Mouse (Mus musculus) forebrain, postnatal 0 days (tissue): Measurements from ENCODE around the gene Dtx2. TPM values are rescaled to one million over a fixed set of nuclear protein-coding genes. Genes with fewer than 3 reads are reported as not detected.

Source experiments
- ATAC-seq: fragments of 200-750 bp; cut with Nextera tagmentation; 2 replicates; pipeline ENCODE4 v1.8.0; 2017; ENCODE audit warnings: mild to moderate bottlenecking, moderate library complexity
- DNase-seq: peaks from one replicate; pipeline ENCODE4 v3.0.0-alpha.2; 2015
- H3K27ac ChIP-seq: fragments of 300-500 bp; sonication (generic); 2 replicates; pipeline ENCODE4 v1.5.1; 2014; ENCODE audit warnings: low read depth, mild to moderate bottlenecking, antibody characterized with exemption, low read length, moderate library complexity, mixed read lengths
- H3K27me3 ChIP-seq: fragments of 300-500 bp; sonication (generic); 2 replicates; pipeline ENCODE4 v1.6.1; 2014; ENCODE audit warnings: mild to moderate bottlenecking, low read length, mixed read lengths; ENCODE audit not compliant: insufficient read depth
- H3K36me3 ChIP-seq: fragments of 300-500 bp; sonication (generic); 2 replicates; pipeline ENCODE4 v1.6.1; 2014; ENCODE audit warnings: mild to moderate bottlenecking, moderate library complexity; ENCODE audit not compliant: insufficient read depth
- H3K4me1 ChIP-seq: fragments of 300-500 bp; sonication (generic); 2 replicates; pipeline ENCODE4 v1.6.1; 2014; ENCODE audit warnings: antibody characterized with exemption; ENCODE audit not compliant: insufficient read depth
- H3K4me2 ChIP-seq: fragments of 300-500 bp; sonication (generic); 2 replicates; pipeline ENCODE4 v1.6.1; 2014; ENCODE audit warnings: low read depth, mild to moderate bottlenecking, moderate library complexity
- H3K4me3 ChIP-seq: fragments of 300-500 bp; sonication (generic); 2 replicates; pipeline ENCODE4 v1.5.1; 2014; ENCODE audit warnings: low read depth, low read length, mixed read lengths
- H3K9ac ChIP-seq: fragments of 300-500 bp; sonication (generic); 2 replicates; pipeline ENCODE4 v1.6.1; 2014; ENCODE audit warnings: mild to moderate bottlenecking
- H3K9me3 ChIP-seq: fragments of 300-500 bp; sonication (generic); 2 replicates; pipeline ENCODE4 v1.6.1; 2016; ENCODE audit warnings: low read length
- CTCF ChIP-seq: sonication (generic); IDR thresholded peaks from 2 replicates; pipeline ENCODE4 v1.5.1; 2016; ENCODE audit warnings: antibody characterized with exemption, control low read depth, low read depth
- WGBS: fragments of 180-500 bp; shearing (Covaris S2); extraction: QIAGEN DNeasy Blood & Tissue Kit; methylation state at CpG from one replicate; pipeline ENCODE4 v1.1.7; 2014; 5-methylcytosine and 5-hydroxymethylcytosine counted together
- polyA plus RNA-seq: library from polyadenylated mRNA; unstranded; fragments of >200 nt; fragmentation: Nextera tagmentation; extraction: Ambion mirVana; gene quantifications from 2 replicates; pipeline ENCODE4 v1.2.1, GENCODE M21; 2015
- total RNA-seq: library from RNA; depleted of rRNA; stranded (reverse); fragments of >200 nt; gene quantifications from 2 replicates; pipeline ENCODE4 v1.2.3, GENCODE M21; 2014

The Dtx2 gene
- total and polyA plus RNA-seq, 2 experiments from 2014 or later: 17.6 to 25.3 TPM

- H3K36me3 ChIP-seq: peaks cover 29% of the 10 kb centered on the region
- TF ChIP-seq CTCF: no peak
- H3K27me3 ChIP-seq: no peaks in the 10 kb centered on the region
- DNase-seq (no peak), ATAC-seq (no peak)
- WGBS: 45% methylated on average over 1 of the region's 1 CpGs
- no peak overlapping the region for H3K9ac ChIP-seq
- H3K4me2 ChIP-seq: no peak overlapping the region
- H3K4me3 ChIP-seq: no peak overlapping the region
- H3K27ac ChIP-seq: no peak overlapping the region
- no peaks in the 10 kb centered on the region for H3K9me3 ChIP-seq
- H3K4me1 ChIP-seq: no peaks in the 10 kb centered on the region
Observed at GRCm38 (mm10) chr5:136019907-136020306, 25.3 kb downstream of the Dtx2 start.

GRCm38 (mm10) chr5:136025712-136026111 is 31.1 kb downstream of the Dtx2 start:
- Histone ChIP-seq H3K4me2 (no peak overlapping the region), H3K9me3 (no peaks in the 10 kb centered on the region), H3K4me1 (no peaks in the 10 kb centered on the region), H3K27ac (no peak overlapping the region), H3K4me3 (no peak overlapping the region), H3K36me3 (peaks cover 51% of the 10 kb centered on the region), H3K27me3 (no peaks in the 10 kb centered on the region), H3K9ac (no peak overlapping the region)
- DNase-seq (no peak), ATAC-seq (no peak)
- WGBS: 82% methylated on average over 3 of the region's 3 CpGs
- no peak for TF ChIP-seq CTCF

- WGBS: 83% methylated on average over 9 of the region's 9 CpGs
- Histone ChIP-seq H3K36me3 (peaks cover 55% of the 10 kb centered on the region), H3K9me3 (no peaks in the 10 kb centered on the region), H3K4me2 (no peak overlapping the region), H3K4me1 (no peaks in the 10 kb centered on the region), H3K27me3 (no peaks in the 10 kb centered on the region), H3K9ac (no peak overlapping the region), H3K4me3 (no peak overlapping the region), H3K27ac (no peak overlapping the region)
- DNase-seq (no peak), ATAC-seq (no peak)
- no peak for TF ChIP-seq CTCF
Observed at GRCm38 (mm10) chr5:136026859-136027258, 32.3 kb downstream of the Dtx2 start.

GRCm38 (mm10) chr5:136027612-136028311 is 33.2 kb downstream of the Dtx2 start:
- 71% methylated on average over 11 of the region's 11 CpGs for WGBS
- no peak for TF ChIP-seq CTCF
- ATAC-seq: no peak

GRCm38 (mm10) chr5:136034868-136035267 is 40.3 kb downstream of the Dtx2 start:
- ATAC-seq: no peak

More at GRCm38 (mm10) chr5:136027612-136028311, 33.2 kb downstream of the Dtx2 start:
- DNase-seq: no peak
- Histone ChIP-seq H3K36me3 (peaks cover 64% of the 10 kb centered on the region), H3K27me3 (no peaks in the 10 kb centered on the region), H3K27ac (no peak overlapping the region), H3K4me1 (no peaks in the 10 kb centered on the region), H3K9ac (no peak overlapping the region), H3K4me3 (no peak overlapping the region), H3K4me2 (no peak overlapping the region), H3K9me3 (no peaks in the 10 kb centered on the region)

GRCm38 (mm10) chr5:136035285-136035684 is 40.7 kb downstream of the Dtx2 start:
- Histone ChIP-seq H3K4me2 (no peak overlapping the region), H3K27ac (no peak overlapping the region), H3K4me1 (no peaks in the 10 kb centered on the region), H3K4me3 (no peak overlapping the region), H3K9ac (no peak overlapping the region), H3K9me3 (no peaks in the 10 kb centered on the region), H3K36me3 (peaks cover 30% of the 10 kb centered on the region), H3K27me3 (no peaks in the 10 kb centered on the region)
- 90% methylated on average over 1 of the region's 1 CpGs for WGBS
- DNase-seq: no peak
- TF ChIP-seq CTCF: no peak
- no peak for ATAC-seq

More at GRCm38 (mm10) chr5:136034868-136035267, 40.3 kb downstream of the Dtx2 start:
- no peaks in the 10 kb centered on the region for H3K4me1 ChIP-seq
- no peak overlapping the region for H3K4me3 ChIP-seq
- peaks cover 34% of the 10 kb centered on the region for H3K36me3 ChIP-seq
- DNase-seq: no peak
- 77% methylated on average over 4 of the region's 4 CpGs for WGBS
- H3K9me3 ChIP-seq: no peaks in the 10 kb centered on the region
- H3K27ac ChIP-seq: no peak overlapping the region
- no peaks in the 10 kb centered on the region for H3K27me3 ChIP-seq
- H3K9ac ChIP-seq: no peak overlapping the region
- no peak for TF ChIP-seq CTCF
- H3K4me2 ChIP-seq: no peak overlapping the region

- H3K4me1 ChIP-seq: no peaks in the 10 kb centered on the region
- H3K9ac ChIP-seq: no peak overlapping the region
- 0 out of 2 replicates have a peak, but pooled peaks cover 16% of the 10 kb centered on the region for H3K36me3 ChIP-seq
- H3K9me3 ChIP-seq: no peaks in the 10 kb centered on the region
- TF ChIP-seq CTCF: no peak
- no peaks in the 10 kb centered on the region for H3K27me3 ChIP-seq
- ATAC-seq (no peak), DNase-seq (no peak)
- H3K4me3 ChIP-seq: no peak overlapping the region
- no peak overlapping the region for H3K27ac ChIP-seq
- WGBS: 100% methylated on average over 1 of the region's 1 CpGs
- H3K4me2 ChIP-seq: no peak overlapping the region
Observed at GRCm38 (mm10) chr5:136036667-136037066, 42.1 kb downstream of the Dtx2 start.
